Mouse (Mus musculus): ENCODE results near the gene Gm20388. TPM values are rescaled to one million over a fixed set of nuclear protein-coding genes. Genes with fewer than 3 reads are reported as not detected.

Gm20388 gene
- polyA plus RNA-seq, 1 experiment from 2014 or later, result 5.5 TPM

- Histone ChIP-seq H3K4me1 (no peaks in the 10 kb centered on the region), H3K27ac (no peak overlapping the region), H3K27me3 (no peaks in the 10 kb centered on the region), H3K4me3 (no peak overlapping the region), H3K9me3 (no peaks in the 10 kb centered on the region), H3K4me2 (no peak overlapping the region), H3K9ac (no peak overlapping the region), H3K36me3 (0 out of 2 replicates have a peak, but pooled peaks cover 3% of the 10 kb centered on the region)
- ATAC-seq (ENCODE audit: borderline replicate concordance, extremely low read depth, low FRiP score, low TSS enrichment), result no peak
- 73% methylated on average over 19 of the region's 19 CpGs for WGBS
Observed at GRCm38 (mm10) chr8:122593783-122594507, 2683.3 kb downstream of the Gm20388 start.

GRCm38 (mm10) chr8:122596031-122596430, 2685.4 kb downstream of the Gm20388 start:
- no peak overlapping the region for H3K4me2 ChIP-seq
- no peak overlapping the region for H3K9ac ChIP-seq
- no peaks in the 10 kb centered on the region for H3K4me1 ChIP-seq
- H3K27me3 ChIP-seq, result no peaks in the 10 kb centered on the region
- H3K9me3 ChIP-seq, result no peaks in the 10 kb centered on the region
- H3K27ac ChIP-seq, result no peak overlapping the region
- 37% methylated on average over 4 of the region's 4 CpGs for WGBS
- H3K36me3 ChIP-seq, result 0 out of 2 replicates have a peak, but pooled peaks cover 3% of the 10 kb centered on the region
- no peak for ATAC-seq (ENCODE audit: borderline replicate concordance, extremely low read depth, low FRiP score, low TSS enrichment)
- no peak overlapping the region for H3K4me3 ChIP-seq

- Histone ChIP-seq H3K4me1 (no peaks in the 10 kb centered on the region), H3K9me3 (no peaks in the 10 kb centered on the region), H3K36me3 (0 out of 2 replicates have a peak, but pooled peaks cover 3% of the 10 kb centered on the region), H3K27ac (no peak overlapping the region), H3K4me3 (no peak overlapping the region), H3K27me3 (no peaks in the 10 kb centered on the region), H3K9ac (no peak overlapping the region), H3K4me2 (no peak overlapping the region)
- WGBS, result 92% methylated on average over 9 of the region's 9 CpGs
- ATAC-seq (ENCODE audit: borderline replicate concordance, extremely low read depth, low FRiP score, low TSS enrichment), result no peak
Observed at GRCm38 (mm10) chr8:122600666-122601065, 2690.0 kb downstream of the Gm20388 start.

- H3K4me3 ChIP-seq, result no peak overlapping the region
- no peak for ATAC-seq (ENCODE audit: borderline replicate concordance, extremely low read depth, low FRiP score, low TSS enrichment)
- no peak overlapping the region for H3K27ac ChIP-seq
- no peak overlapping the region for H3K4me2 ChIP-seq
- H3K36me3 ChIP-seq, result no peaks in the 10 kb centered on the region
- no peak overlapping the region for H3K9ac ChIP-seq
- H3K4me1 ChIP-seq, result peaks cover 7% of the 10 kb centered on the region; the same call in 1 of the 2 replicates
- H3K9me3 ChIP-seq, result no peaks in the 10 kb centered on the region
- H3K27me3 ChIP-seq, result no peaks in the 10 kb centered on the region
- WGBS, result 54% methylated on average over 1 of the region's 1 CpGs
Observed at GRCm38 (mm10) chr8:122604640-122605039, 2694.0 kb downstream of the Gm20388 start.

- Histone ChIP-seq H3K27me3 (no peaks in the 10 kb centered on the region), H3K9me3 (no peaks in the 10 kb centered on the region), H3K4me3 (no peak overlapping the region), H3K4me1 (peaks cover 13% of the 10 kb centered on the region; the same call in 1 of the 2 replicates), H3K4me2 (no peak overlapping the region), H3K27ac (no peak overlapping the region), H3K36me3 (no peaks in the 10 kb centered on the region), H3K9ac (no peak overlapping the region)
- WGBS, result 73% methylated on average over 4 of the region's 4 CpGs
- ATAC-seq (ENCODE audit: borderline replicate concordance, extremely low read depth, low FRiP score, low TSS enrichment), result no peak
Observed at GRCm38 (mm10) chr8:122605367-122605766, 2694.7 kb downstream of the Gm20388 start.

- Histone ChIP-seq H3K27ac (no peak overlapping the region), H3K4me2 (no peak overlapping the region), H3K9ac (no peak overlapping the region), H3K27me3 (no peaks in the 10 kb centered on the region), H3K36me3 (no peaks in the 10 kb centered on the region), H3K4me1 (peaks cover 19% of the 10 kb centered on the region; the same call in 1 of the 2 replicates), H3K4me3 (no peak overlapping the region), H3K9me3 (no peaks in the 10 kb centered on the region)
- 79% methylated on average over 11 of the region's 12 CpGs for WGBS
- ATAC-seq (ENCODE audit: borderline replicate concordance, extremely low read depth, low FRiP score, low TSS enrichment), result no peak
Observed at GRCm38 (mm10) chr8:122606810-122607209, 2696.2 kb downstream of the Gm20388 start.

GRCm38 (mm10) chr8:122610209-122610608, 2699.6 kb downstream of the Gm20388 start:
- WGBS, result 56% methylated on average over 4 of the region's 4 CpGs
- peak overlapping the region; percentile 62; the same call in 1 of the 2 replicates for H3K9ac ChIP-seq
- H3K27me3 ChIP-seq, result no peaks in the 10 kb centered on the region
- no peaks in the 10 kb centered on the region for H3K9me3 ChIP-seq
- H3K36me3 ChIP-seq, result 0 out of 2 replicates have a peak, but pooled peaks cover 3% of the 10 kb centered on the region
- ATAC-seq (ENCODE audit: borderline replicate concordance, extremely low read depth, low FRiP score, low TSS enrichment), result no peak
- H3K4me1 ChIP-seq, result peaks cover 30% of the 10 kb centered on the region
- H3K4me3 ChIP-seq, result peak overlapping the region; percentile 60; the same call in 1 of the 2 replicates
- H3K27ac ChIP-seq, result no peak overlapping the region
- peak overlapping the region; percentile 90 for H3K4me2 ChIP-seq

- Histone ChIP-seq H3K27ac (peak overlapping the region; percentile 54), H3K27me3 (no peaks in the 10 kb centered on the region), H3K36me3 (0 out of 2 replicates have a peak, but pooled peaks cover 3% of the 10 kb centered on the region), H3K4me3 (peak overlapping the region; percentile 60), H3K4me1 (peaks cover 34% of the 10 kb centered on the region), H3K4me2 (peak overlapping the region; percentile 90), H3K9me3 (no peaks in the 10 kb centered on the region), H3K9ac (peak overlapping the region; percentile 62)
- ATAC-seq (ENCODE audit: borderline replicate concordance, extremely low read depth, low FRiP score, low TSS enrichment), result peak; percentile 56
- 4% methylated on average over 20 of the region's 20 CpGs for WGBS
Observed at GRCm38 (mm10) chr8:122610612-122611277, 2700.1 kb downstream of the Gm20388 start.

- Histone ChIP-seq H3K9me3 (no peaks in the 10 kb centered on the region), H3K27me3 (no peaks in the 10 kb centered on the region), H3K4me1 (peaks cover 42% of the 10 kb centered on the region), H3K27ac (peak within 1 kb of the TSS; percentile 83), H3K36me3 (0 out of 2 replicates have a peak, but pooled peaks cover 3% of the 10 kb centered on the region), H3K4me2 (peak within 1 kb of the TSS; percentile 90), H3K4me3 (peak within 1 kb of the TSS; percentile 60), H3K9ac (peak within 1 kb of the TSS; percentile 62)
- WGBS, result under 1% methylated on average over 57 of the region's 57 CpGs
- peak; percentile 97 for ATAC-seq (ENCODE audit: borderline replicate concordance, extremely low read depth, low FRiP score, low TSS enrichment)
Observed at GRCm38 (mm10) chr8:122611295-122612133, 2700.9 kb downstream of the Gm20388 start, which contains the start of the genes Galns and Trappc2l. Gene Galns, minus strand, starts transcription at chr8:122611463. Gene Trappc2l, plus strand, starts transcription at chr8:122611640.

GRCm38 (mm10) chr8:122616181-122616905, 2705.7 kb downstream of the Gm20388 start:
- H3K27me3 ChIP-seq, result no peaks in the 10 kb centered on the region
- H3K36me3 ChIP-seq, result 0 out of 2 replicates have a peak, but pooled peaks cover 3% of the 10 kb centered on the region
- no peak overlapping the region for H3K9ac ChIP-seq
- no peak overlapping the region for H3K4me3 ChIP-seq
- H3K4me2 ChIP-seq, result no peak overlapping the region
- H3K9me3 ChIP-seq, result no peaks in the 10 kb centered on the region
- peak overlapping the region; percentile 53; the same call in 1 of the 2 replicates for H3K27ac ChIP-seq
- ATAC-seq (ENCODE audit: borderline replicate concordance, extremely low read depth, low FRiP score, low TSS enrichment), result no peak
- WGBS, result 43% methylated on average over 9 of the region's 9 CpGs
- peaks cover 30% of the 10 kb centered on the region for H3K4me1 ChIP-seq

Measured in lung, embryonic 15.5 days (tissue).